Comparison of ENCODE assay signal across 13 mouse cellular contexts in the genomic region with DNA sequence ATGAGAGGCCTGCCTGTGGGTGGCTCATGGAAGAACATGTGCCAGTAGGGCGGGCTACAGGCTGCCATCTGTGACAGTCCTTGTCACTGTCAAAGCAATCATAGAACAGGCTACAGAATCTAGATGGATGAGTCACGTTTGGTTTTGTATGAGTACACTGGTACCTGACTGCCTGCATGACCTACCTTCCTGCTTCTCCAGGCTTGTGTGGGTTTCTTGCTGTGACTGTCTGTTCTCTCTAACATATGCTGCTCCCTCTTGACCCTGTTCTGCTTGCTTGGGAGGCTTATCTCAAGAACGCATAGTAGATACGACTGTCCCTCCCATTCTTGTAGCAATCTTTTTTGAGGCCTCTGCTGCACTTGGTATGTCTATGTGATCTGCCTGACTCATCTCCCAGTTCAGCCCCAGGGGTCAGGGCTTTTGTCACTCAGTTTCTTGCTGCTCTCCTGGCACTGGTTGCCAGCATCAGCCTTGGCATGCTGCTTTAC. TPM values are rescaled to one million over a fixed set of nuclear protein-coding genes. Genes with fewer than 3 reads are reported as not detected.
DNase-seq lines count a peak whose midpoint lies in the region; ATAC-seq lines count a peak whose summit lies in the region.
"Had no signal": no experiment of that assay in that cellular context is flagged by ENCODE, and none has a peak within 500 bp of the region (broad histone marks: within the 10 kb centered on the region; RNA-seq: fewer than 3 reads in every experiment).

No protein-coding gene starts in this region.

- 46% methylated on average over 4 of the region's 4 CpGs for WGBS in liver, embryonic 16.5 days (ENCODE audit: insufficient replicate concordance)
- 94% methylated on average over 4 of the region's 4 CpGs for WGBS in hindbrain, embryonic 13.5 days

- no peak overlapping the region for H3K4me2 ChIP-seq in liver, embryonic 16.5 days (ENCODE audit: low read depth, low read length)
- H3K4me2 ChIP-seq in hindbrain, embryonic 13.5 days, result no peak overlapping the region
- H3K4me2 ChIP-seq: embryonic facial prominence, embryonic 13.5 days had no signal

- no peaks in the 10 kb centered on the region for H3K9me3 ChIP-seq in liver, embryonic 16.5 days (replicated peaks; ENCODE audit: control insufficient read depth, low read length)
- H3K9me3 ChIP-seq in hindbrain, embryonic 13.5 days, result no peaks in the 10 kb centered on the region
- H3K9me3 ChIP-seq: embryonic facial prominence, embryonic 13.5 days had no signal

- no peak overlapping the region for H3K9ac ChIP-seq in liver, embryonic 16.5 days (ENCODE audit: low read depth, low read length)
- no peak overlapping the region for H3K9ac ChIP-seq in hindbrain, embryonic 13.5 days
- H3K9ac ChIP-seq: embryonic facial prominence, embryonic 13.5 days had no signal

- peak; percentile 45 to 48 for DNase-seq in frontal cortex, postnatal 36 days (ENCODE audit: low spot score in 2 of 2)
- DNase-seq in frontal cortex, postnatal 25 days (ENCODE audit: low spot score in 2 of 2), result no peak
- DNase-seq in adrenal gland, adult 2 months, result peak; percentile 88
- DNase-seq in layer of hippocampus, adult 11-12 months (ENCODE audit: low spot score), result peak; percentile 66
- no peak for DNase-seq in thymus, postnatal 0 days (ENCODE audit: low spot score)
- no peak for DNase-seq in kidney, adult 11 months
- DNase-seq: kidney, postnatal 14 days; lung, postnatal 14 days had no signal

- peaks cover 12% of the 10 kb centered on the region for H3K4me1 ChIP-seq in liver, embryonic 16.5 days (ENCODE audit: control insufficient read depth, low read depth, low read length)
- H3K4me1 ChIP-seq in hindbrain, embryonic 13.5 days (replicated peaks), result peaks cover 3% of the 10 kb centered on the region; the same call in 1 of the 2 replicates

- no peak overlapping the region for H3K27ac ChIP-seq in liver, embryonic 16.5 days (ENCODE audit: low read length)
- no peak overlapping the region for H3K27ac ChIP-seq in hindbrain, embryonic 13.5 days
- H3K27ac ChIP-seq: embryonic facial prominence, embryonic 13.5 days; hindbrain, postnatal 0 days had no signal

- H3K27me3 ChIP-seq in liver, embryonic 16.5 days (ENCODE audit: control insufficient read depth, insufficient read depth, low read depth, low read length), result no peaks in the 10 kb centered on the region
- H3K27me3 ChIP-seq in hindbrain, embryonic 13.5 days, result no peaks in the 10 kb centered on the region
- H3K27me3 ChIP-seq: embryonic facial prominence, embryonic 13.5 days had no signal

- no peak overlapping the region for H3K4me3 ChIP-seq in liver, embryonic 16.5 days (ENCODE audit: low read depth, low read length)
- H3K4me3 ChIP-seq in hindbrain, embryonic 13.5 days, result no peak overlapping the region
- H3K4me3 ChIP-seq: embryonic facial prominence, embryonic 13.5 days had no signal

- ATAC-seq in liver, embryonic 16.5 days (ENCODE audit: low read depth), result 0 out of 2 replicates have a peak, but pooled peaks have one; percentile 19
- ATAC-seq in hindbrain, embryonic 13.5 days (ENCODE audit: low FRiP score), result no peak
- ATAC-seq: forebrain, embryonic 14.5 days; hindbrain, postnatal 0 days had no signal

- H3K36me3 ChIP-seq in liver, embryonic 16.5 days (ENCODE audit: control insufficient read depth, insufficient read depth), result no peaks in the 10 kb centered on the region
- H3K36me3 ChIP-seq in hindbrain, embryonic 13.5 days, result peaks cover 3% of the 10 kb centered on the region; the same call in 1 of the 2 replicates

RNA-seq across cellular contexts. Expression of a gene that starts 56.7 kb away (rescaled TPM):
- total RNA-seq in adrenal gland, adult 2 months (2021), result 100 to 1,000 TPM; 190 to 233 TPM
- polyA plus RNA-seq in adrenal gland, adult 2 months (2012; rRNA removed), result 48.0 and 79.6 TPM in 2 replicates
- 5.7 and 6.6 TPM in 2 replicates for polyA plus RNA-seq in liver, embryonic 16.5 days (2015; fragmentation: Nextera tagmentation; extraction: Ambion mirVana)
- polyA plus RNA-seq in thymus, postnatal 0 days (2015; fragmentation: Nextera tagmentation; extraction: Ambion mirVana), result 46.7 and 55.6 TPM in 2 replicates
- polyA plus RNA-seq in hindbrain, embryonic 13.5 days (2015; fragmentation: Nextera tagmentation; extraction: Ambion mirVana), result 36.6 and 37.9 TPM in 2 replicates

Comparison
In these comparisons a context has a peak if more than half of its experiments do, and no peak if none do; other contexts are left out.
1. DNase-seq: peak in frontal cortex, postnatal 36 days (2 of 2), adrenal gland, adult 2 months (single experiment) and layer of hippocampus, adult 11-12 months (single experiment); none in frontal cortex, postnatal 25 days (0 of 2), thymus, postnatal 0 days (single experiment) and kidney, adult 11 months (single experiment).